Mouse (Mus musculus) testis, adult 2 months (tissue): ENCODE results near the gene Megf11. TPM values are rescaled to one million over a fixed set of nuclear protein-coding genes. Genes with fewer than 3 reads are reported as not detected.

Source experiments
- H3K27ac ChIP-seq: fragments of 200-500 bp; 2 replicates; pipeline ENCODE4 v1.5.1; 2012; ENCODE audit warnings: low read depth, low read length; ENCODE audit not compliant: control insufficient read depth, insufficient read depth
- H3K27me3 ChIP-seq: fragments of 200-500 bp; 2 replicates; pipeline ENCODE4 v1.6.1; 2012; ENCODE audit warnings: mild to moderate bottlenecking, low read length, moderate library complexity; ENCODE audit not compliant: control insufficient read depth, insufficient read depth
- H3K36me3 ChIP-seq: fragments of 200-500 bp; 2 replicates; pipeline ENCODE4 v1.6.1; 2012; ENCODE audit warnings: mild to moderate bottlenecking, low read length; ENCODE audit not compliant: control insufficient read depth, insufficient read depth
- H3K4me1 ChIP-seq: fragments of 200-500 bp; 2 replicates; pipeline ENCODE4 v1.6.1; 2012; ENCODE audit warnings: low read length; ENCODE audit not compliant: control insufficient read depth, insufficient read depth
- H3K4me3 ChIP-seq: fragments of 200-500 bp; 2 replicates; pipeline ENCODE4 v1.5.1; 2012; ENCODE audit warnings: low read depth, mild to moderate bottlenecking, low read length, moderate library complexity, mixed read lengths; ENCODE audit not compliant: control insufficient read depth
- CTCF ChIP-seq: fragments of 200-500 bp; IDR thresholded peaks from 2 replicates; pipeline ENCODE4 v1.5.1; 2012; ENCODE audit warnings: low read depth, mild to moderate bottlenecking, inconsistent platforms, low read length, moderate library complexity; ENCODE audit not compliant: control insufficient read depth, insufficient read depth, insufficient replicate concordance
- POLR2A ChIP-seq: fragments of 200-500 bp; IDR thresholded peaks from 2 replicates; pipeline ENCODE4 v1.6.1; 2012; ENCODE audit warnings: low read depth, mild to moderate bottlenecking, inconsistent platforms, low read length, moderate library complexity; ENCODE audit not compliant: control insufficient read depth
- polyA plus RNA-seq: library from polyadenylated mRNA; depleted of rRNA; stranded (reverse); fragments of >200 nt; gene quantifications from 2 replicates; pipeline ENCODE4 v1.2.3, GENCODE M21; 2012

Megf11 gene
- polyA plus RNA-seq, 1 experiment = 0.30 TPM

GRCm38 (mm10) chr9:64612121-64612983 is 226.9 kb downstream of the Megf11 start:
- Histone ChIP-seq H3K4me3 (no peak overlapping the region), H3K4me1 (no peaks in the 10 kb centered on the region), H3K27me3 (no peaks in the 10 kb centered on the region), H3K27ac (no peak overlapping the region), H3K36me3 (no peaks in the 10 kb centered on the region)
- TF ChIP-seq CTCF = no peak
- TF ChIP-seq POLR2A = no peak

- no peaks in the 10 kb centered on the region for H3K36me3 ChIP-seq
- H3K4me3 ChIP-seq = no peak overlapping the region
- no peaks in the 10 kb centered on the region for H3K4me1 ChIP-seq
- no peak for TF ChIP-seq CTCF
- no peak for TF ChIP-seq POLR2A
- H3K27ac ChIP-seq = no peak overlapping the region
- H3K27me3 ChIP-seq = no peaks in the 10 kb centered on the region
Observed at GRCm38 (mm10) chr9:64612984-64613649, 227.7 kb downstream of the Megf11 start.

GRCm38 (mm10) chr9:64617413-64617812 is 232.0 kb downstream of the Megf11 start:
- TF ChIP-seq POLR2A (no peak), CTCF (no peak)
- H3K27me3 ChIP-seq = no peaks in the 10 kb centered on the region
- H3K4me3 ChIP-seq = no peak overlapping the region
- H3K27ac ChIP-seq = no peak overlapping the region
- H3K4me1 ChIP-seq = no peaks in the 10 kb centered on the region
- no peaks in the 10 kb centered on the region for H3K36me3 ChIP-seq

- no peaks in the 10 kb centered on the region for H3K27me3 ChIP-seq
- no peaks in the 10 kb centered on the region for H3K4me1 ChIP-seq
- H3K4me3 ChIP-seq = no peak overlapping the region
- no peaks in the 10 kb centered on the region for H3K36me3 ChIP-seq
- H3K27ac ChIP-seq = no peak overlapping the region
- TF ChIP-seq POLR2A (no peak), CTCF (no peak)
Observed at GRCm38 (mm10) chr9:64618433-64618832, 233.0 kb downstream of the Megf11 start.

- Histone ChIP-seq H3K4me1 (no peaks in the 10 kb centered on the region), H3K4me3 (no peak overlapping the region), H3K27ac (no peak overlapping the region), H3K27me3 (no peaks in the 10 kb centered on the region), H3K36me3 (no peaks in the 10 kb centered on the region)
- TF ChIP-seq POLR2A (no peak), CTCF (no peak)
Observed at GRCm38 (mm10) chr9:64619440-64619839, 234.0 kb downstream of the Megf11 start.

GRCm38 (mm10) chr9:64620596-64620995 is 235.2 kb downstream of the Megf11 start:
- no peak overlapping the region for H3K27ac ChIP-seq
- no peaks in the 10 kb centered on the region for H3K27me3 ChIP-seq
- TF ChIP-seq CTCF (no peak), POLR2A (no peak)
- H3K36me3 ChIP-seq = no peaks in the 10 kb centered on the region
- no peak overlapping the region for H3K4me3 ChIP-seq
- H3K4me1 ChIP-seq = no peaks in the 10 kb centered on the region

GRCm38 (mm10) chr9:64621499-64622296 is 236.3 kb downstream of the Megf11 start:
- H3K4me3 ChIP-seq = no peak overlapping the region
- no peak overlapping the region for H3K27ac ChIP-seq
- no peaks in the 10 kb centered on the region for H3K27me3 ChIP-seq
- no peaks in the 10 kb centered on the region for H3K4me1 ChIP-seq
- H3K36me3 ChIP-seq = no peaks in the 10 kb centered on the region
- TF ChIP-seq POLR2A (no peak), CTCF (no peak)
